Mouse (Mus musculus) hindbrain, embryonic 11.5 days (tissue): ENCODE results near the gene Itprid1. TPM values are rescaled to one million over a fixed set of nuclear protein-coding genes. Genes with fewer than 3 reads are reported as not detected.
A peak's percentile ranks its signal among the peaks of the same experiment; 100 is the strongest.

Experiments used
- ATAC-seq: fragments of 200-750 bp; cut with Nextera tagmentation; 2 replicates; pipeline ENCODE4 v1.8.0; 2017; ENCODE audit warnings: mild to moderate bottlenecking, moderate TSS enrichment, moderate library complexity; ENCODE audit not compliant: low FRiP score
- DNase-seq: peaks from one replicate; pipeline ENCODE4 v3.0.0-alpha.2; 2015; ENCODE audit warnings: low spot score
- H3K27ac ChIP-seq: fragments of 300-500 bp; sonication (generic); 2 replicates; pipeline ENCODE4 v1.5.1; 2014; ENCODE audit warnings: mild to moderate bottlenecking, low read depth, low read length
- H3K27me3 ChIP-seq: fragments of 300-500 bp; sonication (generic); 2 replicates; pipeline ENCODE4 v1.6.1; 2014; ENCODE audit warnings: mild to moderate bottlenecking, low read length, moderate library complexity, mixed read lengths; ENCODE audit not compliant: control insufficient read depth, insufficient read depth
- H3K36me3 ChIP-seq: fragments of 300-500 bp; sonication (generic); 2 replicates; pipeline ENCODE4 v1.6.1; 2014; ENCODE audit warnings: mild to moderate bottlenecking, low read length, moderate library complexity, mixed read lengths; ENCODE audit not compliant: control insufficient read depth, insufficient read depth
- H3K4me1 ChIP-seq: fragments of 300-500 bp; sonication (generic); replicated peaks from 2 replicates; pipeline ENCODE4 v1.6.1; 2014; ENCODE audit warnings: low read length, mixed read lengths; ENCODE audit not compliant: control insufficient read depth, insufficient read depth
- H3K4me2 ChIP-seq: fragments of 300-500 bp; sonication (generic); replicated peaks from 2 replicates; pipeline ENCODE4 v1.6.1; 2014; ENCODE audit warnings: mild to moderate bottlenecking, low read depth, low read length
- H3K4me3 ChIP-seq: fragments of 300-500 bp; sonication (generic); 2 replicates; pipeline ENCODE4 v1.5.1; 2014; ENCODE audit warnings: low read depth, low read length
- H3K9ac ChIP-seq: fragments of 300-500 bp; sonication (generic); 2 replicates; pipeline ENCODE4 v1.6.1; 2014; ENCODE audit warnings: low read depth, low read length
- H3K9me3 ChIP-seq: fragments of 300-500 bp; sonication (generic); 2 replicates; pipeline ENCODE4 v1.6.1; 2016; ENCODE audit warnings: low read length; ENCODE audit not compliant: control insufficient read depth
- WGBS: fragments of 180-500 bp; shearing (Covaris S2); extraction: QIAGEN DNeasy Blood & Tissue Kit; methylation state at CpG from one replicate; pipeline ENCODE4 v1.1.7; 2014; 5-methylcytosine and 5-hydroxymethylcytosine counted together
- polyA plus RNA-seq: library from polyadenylated mRNA; unstranded; fragments of >200 nt; fragmentation: Nextera tagmentation; extraction: Ambion mirVana; gene quantifications from 2 replicates; pipeline ENCODE4 v1.2.1, GENCODE M21; 2014

The Itprid1 gene
- polyA plus RNA-seq, 1 experiment from 2014 or later: 0.06 TPM

GRCm38 (mm10) chr6:55920282-55920720 is 83.6 kb downstream of the Itprid1 start:
- peak; percentile 56; the same call in 1 of the 2 replicates for ATAC-seq
- 0 out of 2 replicates have a peak overlapping the region, but pooled peaks have one; percentile 6 for H3K27ac ChIP-seq
- DNase-seq: peak; percentile 21
- no peaks in the 10 kb centered on the region for H3K4me1 ChIP-seq
- no peak overlapping the region for H3K4me2 ChIP-seq
- no peaks in the 10 kb centered on the region for H3K9me3 ChIP-seq
- WGBS: 54% methylated on average over 3 of the region's 3 CpGs
- H3K9ac ChIP-seq: no peak overlapping the region
- no peak overlapping the region for H3K4me3 ChIP-seq
- no peaks in the 10 kb centered on the region for H3K27me3 ChIP-seq
- no peaks in the 10 kb centered on the region for H3K36me3 ChIP-seq

DNA sequence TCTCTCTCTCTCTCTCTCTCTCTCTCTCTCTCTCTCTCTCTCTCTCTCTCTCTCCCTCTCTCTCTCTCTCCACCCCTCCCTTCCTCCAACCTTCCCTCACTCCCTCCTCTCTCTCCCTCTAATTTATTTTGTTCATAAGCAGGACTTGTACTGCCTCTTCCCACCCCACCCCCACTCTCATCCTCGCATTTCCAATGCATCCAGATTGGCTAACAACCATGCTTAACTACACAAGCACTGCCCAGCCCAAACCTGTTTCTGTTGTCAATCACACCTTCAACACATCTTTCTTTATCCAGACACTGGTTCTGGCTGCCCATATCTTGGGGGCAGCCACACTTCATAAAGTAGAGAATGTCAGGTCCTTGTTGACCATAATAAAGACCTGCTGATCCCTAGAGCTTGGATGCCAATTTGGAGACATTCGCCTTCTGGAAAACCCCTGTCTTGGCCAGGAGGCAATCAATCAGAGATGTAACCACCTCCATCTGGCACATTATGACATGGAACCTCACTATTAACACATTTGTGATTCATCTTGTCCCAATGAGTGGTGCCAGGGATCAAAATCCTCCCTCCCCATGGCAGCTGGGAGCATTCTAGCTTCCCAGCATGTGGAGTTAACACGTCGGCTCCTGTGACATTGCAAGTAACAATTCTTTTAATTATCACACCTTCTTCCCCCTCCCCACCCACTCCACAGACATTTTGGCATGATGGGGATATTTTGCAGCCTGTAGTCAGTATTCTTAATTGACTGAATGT is 84.4 kb downstream of the Itprid1 start:
- H3K4me3 ChIP-seq: no peak overlapping the region
- H3K27me3 ChIP-seq: no peaks in the 10 kb centered on the region
- no peak overlapping the region for H3K4me2 ChIP-seq
- no peak overlapping the region for H3K9ac ChIP-seq
- no peaks in the 10 kb centered on the region for H3K9me3 ChIP-seq
- 0 out of 2 replicates have a peak overlapping the region, but pooled peaks have one; percentile 6 for H3K27ac ChIP-seq
- ATAC-seq (no peak), DNase-seq (peak; percentile 5)
- 71% methylated on average over 4 of the region's 4 CpGs for WGBS
- no peaks in the 10 kb centered on the region for H3K4me1 ChIP-seq
- no peaks in the 10 kb centered on the region for H3K36me3 ChIP-seq

- DNase-seq (no peak), ATAC-seq (no peak)
- H3K27ac ChIP-seq: no peak overlapping the region
- H3K4me3 ChIP-seq: no peak overlapping the region
- no peaks in the 10 kb centered on the region for H3K4me1 ChIP-seq
- H3K4me2 ChIP-seq: no peak overlapping the region
- H3K36me3 ChIP-seq: no peaks in the 10 kb centered on the region
- H3K27me3 ChIP-seq: no peaks in the 10 kb centered on the region
- WGBS: 93% methylated on average over 1 of the region's 1 CpGs
- H3K9ac ChIP-seq: no peak overlapping the region
- H3K9me3 ChIP-seq: no peaks in the 10 kb centered on the region
Observed at GRCm38 (mm10) chr6:55944709-55945108, 108.0 kb downstream of the Itprid1 start.

DNA sequence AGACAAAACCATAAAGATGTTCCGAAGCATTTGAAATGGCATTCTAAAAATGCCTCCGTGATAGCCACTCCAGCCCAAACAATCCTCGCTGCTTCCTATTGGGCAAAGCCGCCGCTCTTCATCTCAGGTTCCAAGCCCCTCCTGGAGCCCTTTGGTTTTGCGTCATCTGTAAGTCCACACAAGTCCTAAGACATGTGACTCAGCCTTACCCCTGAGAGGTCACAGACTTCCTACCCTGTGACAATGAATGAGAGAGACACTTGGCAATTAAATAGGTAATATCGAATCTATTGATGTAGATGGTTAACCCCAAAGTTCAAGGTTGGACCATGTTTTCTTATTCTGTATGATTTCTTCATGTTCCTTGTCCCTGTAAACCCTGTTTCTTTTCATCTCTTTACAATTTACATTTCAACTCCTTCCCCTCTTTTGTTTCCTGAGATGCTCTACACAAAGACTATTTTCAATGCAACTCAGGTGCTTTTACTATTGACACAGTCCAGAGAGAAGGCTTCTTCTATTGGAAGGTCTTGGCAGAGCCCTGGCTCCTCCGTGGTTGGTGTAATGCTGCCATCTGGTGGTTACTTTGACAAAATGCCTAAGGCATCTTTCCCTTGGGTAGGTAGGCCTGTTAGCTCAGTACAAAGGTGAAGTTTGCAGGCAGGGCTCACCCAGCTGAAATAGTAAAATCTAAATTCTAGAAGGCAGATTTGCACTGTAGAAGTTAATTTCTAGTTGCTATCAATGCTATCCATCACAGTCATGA is 113.8 kb downstream of the Itprid1 start:
- no peak overlapping the region for H3K4me2 ChIP-seq
- 76% methylated on average over 8 of the region's 8 CpGs for WGBS
- H3K9me3 ChIP-seq: no peaks in the 10 kb centered on the region
- no peak overlapping the region for H3K4me3 ChIP-seq
- H3K36me3 ChIP-seq: no peaks in the 10 kb centered on the region
- no peak overlapping the region for H3K27ac ChIP-seq
- peak; percentile 82 for ATAC-seq
- H3K27me3 ChIP-seq: no peaks in the 10 kb centered on the region
- DNase-seq: peak; percentile 81
- H3K9ac ChIP-seq: no peak overlapping the region
- H3K4me1 ChIP-seq: no peaks in the 10 kb centered on the region

- no peak overlapping the region for H3K9ac ChIP-seq
- no peak overlapping the region for H3K4me2 ChIP-seq
- H3K4me1 ChIP-seq: no peaks in the 10 kb centered on the region
- DNase-seq (peak; percentile 49), ATAC-seq (peak; percentile 71)
- H3K36me3 ChIP-seq: no peaks in the 10 kb centered on the region
- H3K4me3 ChIP-seq: no peak overlapping the region
- no peaks in the 10 kb centered on the region for H3K27me3 ChIP-seq
- H3K9me3 ChIP-seq: no peaks in the 10 kb centered on the region
- no peak overlapping the region for H3K27ac ChIP-seq
Observed at GRCm38 (mm10) chr6:55972998-55973397, 136.3 kb downstream of the Itprid1 start.

- WGBS: 82% methylated on average over 2 of the region's 2 CpGs
- Histone ChIP-seq H3K4me3 (no peak overlapping the region), H3K9me3 (no peaks in the 10 kb centered on the region), H3K27me3 (no peaks in the 10 kb centered on the region), H3K27ac (no peak overlapping the region), H3K9ac (no peak overlapping the region), H3K4me2 (no peak overlapping the region), H3K4me1 (no peaks in the 10 kb centered on the region), H3K36me3 (no peaks in the 10 kb centered on the region)
- ATAC-seq (no peak), DNase-seq (no peak)
Observed at GRCm38 (mm10) chr6:55979766-55980165, 143.1 kb downstream of the Itprid1 start.

DNA sequence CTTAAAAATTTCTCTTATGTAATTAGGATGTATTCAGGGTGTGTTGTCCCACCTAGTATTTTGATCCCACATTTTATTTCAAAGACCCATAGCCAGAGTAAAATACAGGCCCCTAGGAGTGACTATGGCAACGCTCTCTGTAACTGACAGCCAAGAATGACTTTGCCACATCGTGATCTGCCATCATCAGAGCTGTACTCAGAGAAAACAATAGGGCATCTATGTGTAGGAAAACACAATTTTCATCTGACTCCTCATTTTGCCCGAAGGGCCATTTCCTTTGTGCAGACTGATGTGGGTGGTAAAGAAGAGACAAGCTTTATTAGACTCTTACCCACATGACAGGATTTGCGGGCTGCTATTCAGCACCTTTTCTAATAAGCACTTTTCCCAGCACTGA is 172.0 kb downstream of the Itprid1 start:
- 80% methylated on average over 4 of the region's 4 CpGs for WGBS
- H3K4me2 ChIP-seq: no peak overlapping the region
- ATAC-seq: no peak

DNA sequence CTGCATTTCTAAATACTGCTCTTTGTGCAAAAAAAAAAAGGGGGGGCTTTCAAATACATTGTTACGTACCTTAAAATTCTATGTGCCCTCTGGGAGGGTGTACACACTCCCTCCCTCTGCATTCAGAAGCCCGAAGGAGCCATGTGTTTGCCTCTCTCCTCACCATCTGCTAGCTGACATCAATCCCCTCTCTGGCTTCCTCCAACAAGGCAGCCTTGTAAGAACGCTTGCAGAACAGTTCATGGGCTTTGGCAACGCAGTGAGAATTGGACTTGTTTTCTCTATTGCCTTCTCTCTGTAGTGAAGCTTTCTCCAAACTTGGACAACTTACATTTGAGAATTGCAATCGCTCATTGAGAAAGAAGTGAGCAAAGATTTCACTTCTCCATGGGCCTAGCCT is 175.7 kb downstream of the Itprid1 start:
- no peaks in the 10 kb centered on the region for H3K27me3 ChIP-seq
- no peak overlapping the region for H3K4me3 ChIP-seq
- no peak overlapping the region for H3K4me2 ChIP-seq
- H3K9ac ChIP-seq: no peak overlapping the region
- WGBS: 69% methylated on average over 5 of the region's 5 CpGs
- no peak for DNase-seq
- no peaks in the 10 kb centered on the region for H3K36me3 ChIP-seq
- H3K9me3 ChIP-seq: no peaks in the 10 kb centered on the region
- no peak overlapping the region for H3K27ac ChIP-seq
- H3K4me1 ChIP-seq: peaks cover 2% of the 10 kb centered on the region; the same call in 1 of the 2 replicates
- no peak for ATAC-seq

More for the DNA sequence above, 172.0 kb downstream of the Itprid1 start:
- H3K36me3 ChIP-seq: no peaks in the 10 kb centered on the region
- H3K4me3 ChIP-seq: no peak overlapping the region
- H3K4me1 ChIP-seq: no peaks in the 10 kb centered on the region
- H3K9ac ChIP-seq: no peak overlapping the region
- DNase-seq: no peak
- H3K27me3 ChIP-seq: no peaks in the 10 kb centered on the region
- no peaks in the 10 kb centered on the region for H3K9me3 ChIP-seq
- H3K27ac ChIP-seq: no peak overlapping the region
